Comparison of ENCODE assay signal across 8 mouse cellular contexts in genomic region chr7:38019369-38019749, GRCm38 (mm10). TPM values are rescaled to one million over a fixed set of nuclear protein-coding genes. Genes with fewer than 3 reads are reported as not detected.
DNase-seq lines count a peak whose midpoint lies in the region; ATAC-seq and TF ChIP-seq lines count a peak whose summit lies in the region.

No protein-coding gene starts in this region.

- H3K4me2 ChIP-seq in hindbrain, postnatal 0 days (ENCODE audit: low read depth, low read length), result peak overlapping the region; percentile 61

- H3K4me1 ChIP-seq in hindbrain, postnatal 0 days (ENCODE audit: insufficient read depth, low read length), result no peaks in the 10 kb centered on the region

- H3K27me3 ChIP-seq in hindbrain, postnatal 0 days (ENCODE audit: insufficient read depth, low read length), result no peaks in the 10 kb centered on the region

- H3K9me3 ChIP-seq in hindbrain, postnatal 0 days (ENCODE audit: low read length), result no peaks in the 10 kb centered on the region

- H3K36me3 ChIP-seq in hindbrain, postnatal 0 days (ENCODE audit: insufficient read depth, low read length), result no peaks in the 10 kb centered on the region
- no peaks in the 10 kb centered on the region for H3K36me3 ChIP-seq in macrophage (ENCODE audit: inconsistent target)

- ATAC-seq in common myeloid progenitor, adult 5-6 weeks (replicated peaks; ENCODE audit: low read depth, poor library complexity, severe bottlenecking), result peak; percentile 83
- peak; percentile 95 for ATAC-seq in hindbrain, postnatal 0 days

- intact Hi-C loops in gastrocnemius, adult 2 months (cut with DNase I), result loop anchor here (1.0 to 2.0 kb wide), 2 partner anchors 39 to 66 kb away; no protein-coding TSS in a partner anchor
- intact Hi-C loops in left cerebral cortex, adult 2 months (cut with DNase I), result loop anchor here (2.0 kb wide), 1 partner anchor 41 kb away; no protein-coding TSS in a partner anchor

- under 1% methylated on average over 25 of the region's 49 CpGs for WGBS in hindbrain, postnatal 0 days
- WGBS in macrophage (ENCODE audit: missing documents), result 1% methylated on average over 49 of the region's 49 CpGs

- peak overlapping the region; percentile 98 for H3K4me3 ChIP-seq in gastrocnemius, adult 2 months
- H3K4me3 ChIP-seq in hindbrain, postnatal 0 days (ENCODE audit: low read length), result peak overlapping the region; percentile 82
- H3K4me3 ChIP-seq in left cerebral cortex, adult 2 months, result peak overlapping the region; percentile 76
- H3K4me3 ChIP-seq in macrophage (ENCODE audit: inconsistent target), result peak overlapping the region; percentile 18; the same call in 1 of the 2 replicates

- peak overlapping the region; percentile 98 for H3K27ac ChIP-seq in gastrocnemius, adult 2 months
- peak overlapping the region; percentile 84 for H3K27ac ChIP-seq in hindbrain, postnatal 0 days
- H3K27ac ChIP-seq in left cerebral cortex, adult 2 months, result peak overlapping the region; percentile 90
- no peak overlapping the region for H3K27ac ChIP-seq in macrophage

- peaks cover 40% of the 10 kb centered on the region for H3K79me2 ChIP-seq in macrophage (ENCODE audit: inconsistent target)

- peak; percentile 78 for DNase-seq in adipocyte (ENCODE audit: low spot score)
- DNase-seq in gastrocnemius, adult 2 months, result peak; percentile 96
- DNase-seq in hindbrain, postnatal 0 days (ENCODE audit: low spot score), result peak; percentile 96
- peak; percentile 90 to 92 for DNase-seq in left cerebral cortex, adult 2 months (ENCODE audit: extremely low spot score in 1 of 2, low spot score in 2 of 2)
- DNase-seq in right cerebral cortex, adult 2 months (ENCODE audit: low spot score in 2 of 2), result peak; percentile 81 to 84
- peak; percentile 91 for DNase-seq in urinary bladder, postnatal 14 days (ENCODE audit: low spot score)

- TF ChIP-seq CTCF in gastrocnemius, adult 2 months (IDR thresholded peaks at IDR 0.05), result no peak
- TF ChIP-seq CTCF in hindbrain, postnatal 0 days (IDR thresholded peaks at IDR 0.05; ENCODE audit: low read depth), result no peak
- TF ChIP-seq CTCF in left cerebral cortex, adult 2 months (IDR thresholded peaks at IDR 0.05), result no peak

- H3K9ac ChIP-seq in hindbrain, postnatal 0 days (replicated peaks; ENCODE audit: low read length), result peak overlapping the region; percentile 67

RNA-seq across cellular contexts. Expression of gene Uri1, which starts 4.0 kb away (rescaled TPM):
- total RNA-seq in common myeloid progenitor, adult 5-6 weeks (2017), result 70.1 and 89.7 TPM in 2 replicates
- 10 to 100 TPM; 23.5 to 30.6 TPM for total RNA-seq in gastrocnemius, adult 2 months (2021)
- 28.0 and 29.1 TPM in 2 replicates for total RNA-seq in hindbrain, postnatal 0 days (2014; rRNA removed)
- polyA plus RNA-seq in hindbrain, postnatal 0 days (2015; fragmentation: Nextera tagmentation; extraction: Ambion mirVana), result 37.2 and 38.3 TPM in 2 replicates
- total RNA-seq in left cerebral cortex, adult 2 months (2021), result 10 to 100 TPM; 39.2 to 51.4 TPM
- total RNA-seq in macrophage (2018; cell fraction: chromatin; rRNA removed), result 10 to 100 TPM in 21 of 26 experiments, 1 to 10 TPM in 5; 3.4 to 59.3 (median 39.3) TPM
- 10 to 100 TPM; 12.7 to 23.2 (median 17.8) TPM for total RNA-seq in macrophage (2018; cell fraction: cytosol; rRNA removed)
- 10 to 100 TPM in 20 of 26 experiments, 1 to 10 TPM in 6; 5.3 to 46.9 (median 24.0) TPM for total RNA-seq in macrophage (2018; cell fraction: nucleus; rRNA removed)
- 12.3 to 23.6 TPM (median 20.9 TPM) in 3 replicates for polyA plus RNA-seq in macrophage (2018)

Comparison
In these comparisons a context has a peak if more than half of its experiments do, and no peak if none do; other contexts are left out.
1. H3K4me3 ChIP-seq: peak in every context shown above with its lines; median percentile 98 in gastrocnemius, adult 2 months; 82 in hindbrain, postnatal 0 days; 76 in left cerebral cortex, adult 2 months; 18 in macrophage.